Mouse (Mus musculus): Measurements from ENCODE around the gene Tmub2.
A peak's percentile ranks its signal among the peaks of the same experiment; 100 is the strongest.

The Tmub2 gene

GRCm38 (mm10) chr11:102305359-102305758 is 20.6 kb downstream of the Tmub2 start:
- DNase-seq (ENCODE audit: low read depth, low spot score) = no peak

GRCm38 (mm10) chr11:102308104-102308503 is 23.4 kb downstream of the Tmub2 start:
- no peak for DNase-seq (ENCODE audit: low read depth, low spot score)

- DNase-seq (ENCODE audit: low read depth, low spot score) = peak; percentile 96
Measured at GRCm38 (mm10) chr11:102308979-102309378, 24.2 kb downstream of the Tmub2 start.

GRCm38 (mm10) chr11:102309821-102310617 is 25.3 kb downstream of the Tmub2 start:
- no peak for DNase-seq (ENCODE audit: low read depth, low spot score)

- DNase-seq (ENCODE audit: low read depth, low spot score) = no peak
Measured at GRCm38 (mm10) chr11:102310768-102311695, 26.3 kb downstream of the Tmub2 start.

- no peak for DNase-seq (ENCODE audit: low read depth, low spot score)
Measured at GRCm38 (mm10) chr11:102311966-102312365, 27.2 kb downstream of the Tmub2 start.

- DNase-seq (ENCODE audit: low read depth, low spot score) = no peak
Measured at GRCm38 (mm10) chr11:102312586-102312985, 27.9 kb downstream of the Tmub2 start.

- DNase-seq (ENCODE audit: low read depth, low spot score) = no peak
Measured at GRCm38 (mm10) chr11:102314321-102314720, 29.6 kb downstream of the Tmub2 start.

GRCm38 (mm10) chr11:102315690-102316571 is 31.2 kb downstream of the Tmub2 start:
- DNase-seq (ENCODE audit: low read depth, low spot score) = no peak

- peak; percentile 85 for DNase-seq (ENCODE audit: low read depth, low spot score)
Measured at GRCm38 (mm10) chr11:102316572-102317297, 32.0 kb downstream of the Tmub2 start.

- peak; percentile 54 for DNase-seq (ENCODE audit: low read depth, low spot score)
Measured at GRCm38 (mm10) chr11:102317298-102317900, 32.7 kb downstream of the Tmub2 start.

GRCm38 (mm10) chr11:102317901-102318575 is 33.3 kb downstream of the Tmub2 start:
- peak; percentile 60 for DNase-seq (ENCODE audit: low read depth, low spot score)

- no peak for DNase-seq (ENCODE audit: low read depth, low spot score)
Measured at GRCm38 (mm10) chr11:102318576-102319409, 34.1 kb downstream of the Tmub2 start.

GRCm38 (mm10) chr11:102319410-102319792 is 34.7 kb downstream of the Tmub2 start, which contains the start of gene Ubtf:
Gene Ubtf (minus strand): TSS chr11:102319742.
- DNase-seq (ENCODE audit: low read depth, low spot score) = peak; percentile 90

GRCm38 (mm10) chr11:102319941-102320685 is 35.4 kb downstream of the Tmub2 start:
- DNase-seq (ENCODE audit: low read depth, low spot score) = peak; percentile 91

- DNase-seq (ENCODE audit: low read depth, low spot score) = peak; percentile 91
Measured at GRCm38 (mm10) chr11:102320686-102321005, 35.9 kb downstream of the Tmub2 start.

- no peak for DNase-seq (ENCODE audit: low read depth, low spot score)
Measured at GRCm38 (mm10) chr11:102321931-102322330, 37.2 kb downstream of the Tmub2 start.

- no peak for DNase-seq (ENCODE audit: low read depth, low spot score)
Measured at GRCm38 (mm10) chr11:102323516-102323915, 38.8 kb downstream of the Tmub2 start.

Data from skeletal muscle tissue, adult 2 months (tissue).